Mouse (Mus musculus) thymus, postnatal 0 days (tissue): Measurements from ENCODE around the gene Fosl1. TPM values are rescaled to one million over a fixed set of nuclear protein-coding genes. Genes with fewer than 3 reads are reported as not detected.
"Not testable (repeated sequence)": the region's sequence is repeated elsewhere in the genome, so short reads cannot be mapped to it uniquely, and the experiment has no call there.

Experiments
- DNase-seq: peaks from one replicate; pipeline ENCODE4 v3.0.0-alpha.2; 2015; ENCODE audit warnings: low spot score
- polyA plus RNA-seq: library from polyadenylated mRNA; unstranded; fragments of >200 nt; fragmentation: Nextera tagmentation; extraction: Ambion mirVana; gene quantifications from 2 replicates; pipeline ENCODE4 v1.2.1, GENCODE M21; 2015

Gene Fosl1
- polyA plus RNA-seq, 1 experiment from 2014 or later, result 0.47 TPM

DNA sequence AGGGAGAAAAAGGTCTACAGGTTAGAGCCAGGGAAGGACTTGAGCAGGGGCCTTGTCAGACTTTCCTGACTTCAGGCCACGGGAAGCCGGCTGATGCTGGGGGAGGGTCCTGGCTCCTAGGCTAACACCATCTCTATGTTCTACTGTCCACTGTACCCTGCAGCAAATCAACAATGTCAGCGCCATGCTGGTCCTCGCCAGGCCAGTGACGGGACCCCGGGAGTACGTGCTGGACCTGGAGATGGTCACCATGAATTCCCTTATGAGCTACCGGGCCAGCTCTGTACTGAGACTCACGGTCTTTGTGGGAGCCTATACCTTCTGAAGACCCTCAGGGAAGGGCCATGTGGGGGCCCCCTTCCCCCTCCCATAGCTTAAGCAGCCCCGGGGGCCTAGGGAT lies 34.1 kb downstream of the Fosl1 start:
- DNase-seq, result no peak

DNA sequence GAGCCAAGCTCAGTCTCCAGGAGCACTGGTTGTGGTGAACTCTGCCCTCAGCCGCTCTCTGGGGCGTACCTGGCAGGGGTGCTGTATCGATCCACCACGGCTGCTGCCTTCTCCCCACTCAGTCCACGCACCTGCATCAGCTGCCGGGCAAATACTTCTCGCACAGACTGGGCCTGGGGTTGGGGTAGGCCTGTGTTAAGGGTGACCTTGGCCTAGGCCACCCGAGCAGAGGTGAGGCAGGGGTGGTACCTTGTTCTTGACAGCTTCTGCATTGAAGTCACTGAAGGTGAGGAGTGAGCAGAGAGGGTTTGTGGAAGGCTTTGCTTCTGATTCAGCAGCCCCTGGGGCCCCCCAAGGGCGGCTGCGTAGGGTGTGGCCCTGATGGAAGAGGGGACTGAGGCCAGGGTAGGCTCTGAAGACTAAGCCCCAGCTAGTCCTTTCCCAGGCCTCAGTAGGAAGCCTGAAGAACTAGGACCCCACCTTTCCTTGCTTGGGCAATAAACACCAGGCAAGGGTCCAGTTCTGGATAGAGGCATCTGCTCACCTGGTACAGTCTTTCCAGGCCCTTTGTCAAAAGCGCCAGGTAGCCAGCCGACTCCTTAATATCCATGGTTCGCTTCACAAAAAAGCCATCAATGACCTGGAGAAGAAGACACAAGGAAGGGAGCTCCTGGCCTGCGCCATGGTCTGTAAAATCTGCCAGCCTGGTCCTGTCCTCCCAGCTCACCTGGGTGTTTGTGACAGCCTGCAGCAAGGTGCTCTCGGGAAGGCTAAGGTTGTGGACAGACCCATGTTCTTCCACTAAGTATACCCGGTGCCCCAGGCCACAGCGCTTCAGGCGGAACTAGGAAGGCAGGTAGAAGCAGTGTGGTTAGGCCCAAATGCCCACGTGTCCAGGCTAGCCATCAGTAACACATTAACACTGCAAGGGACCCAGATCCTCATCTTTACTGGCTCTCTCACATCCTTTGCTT lies 36.3 kb downstream of the Fosl1 start:
- DNase-seq, result no peak

DNA sequence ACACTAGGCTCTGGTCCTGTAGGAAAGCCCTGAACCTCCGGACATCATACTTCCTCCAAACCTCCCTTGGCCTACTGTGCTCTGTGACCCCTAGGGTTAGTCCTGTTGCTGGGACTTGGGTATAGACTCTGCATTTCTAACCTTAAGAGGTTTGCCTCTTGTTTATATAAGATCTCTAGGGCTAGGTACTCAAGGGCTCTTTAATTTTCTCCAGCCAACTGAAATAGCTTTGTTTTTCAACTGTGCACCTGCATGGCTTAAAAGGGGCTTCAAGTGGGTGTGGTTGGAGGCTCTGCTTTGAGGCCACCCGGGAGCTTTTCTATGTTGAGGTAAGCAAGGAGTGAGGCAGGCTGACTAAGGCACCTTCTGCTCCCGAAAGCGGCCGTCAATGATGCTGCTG lies 37.1 kb downstream of the Fosl1 start:
- peak; percentile 38 for DNase-seq

DNA sequence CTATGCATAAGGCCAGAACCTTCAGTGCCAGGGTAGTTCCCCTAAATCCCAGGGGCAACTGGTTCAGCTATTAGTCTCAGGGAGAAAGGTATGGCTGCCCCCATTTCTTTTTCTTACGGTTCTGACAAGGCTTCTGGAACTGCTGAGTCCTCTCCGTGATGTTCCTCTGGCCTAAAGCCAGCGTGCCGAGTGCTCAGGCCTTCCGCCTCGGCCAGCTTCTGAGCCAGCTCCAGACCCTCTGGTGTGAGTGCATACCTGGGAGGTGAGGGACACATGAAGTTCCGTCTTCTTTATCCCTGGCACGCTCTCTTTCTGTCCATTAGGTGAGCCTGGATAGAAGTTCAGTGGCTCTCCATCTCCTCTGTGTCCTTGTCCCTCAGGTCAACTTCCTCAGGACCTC lies 38.0 kb downstream of the Fosl1 start:
- DNase-seq, result no peak

DNA sequence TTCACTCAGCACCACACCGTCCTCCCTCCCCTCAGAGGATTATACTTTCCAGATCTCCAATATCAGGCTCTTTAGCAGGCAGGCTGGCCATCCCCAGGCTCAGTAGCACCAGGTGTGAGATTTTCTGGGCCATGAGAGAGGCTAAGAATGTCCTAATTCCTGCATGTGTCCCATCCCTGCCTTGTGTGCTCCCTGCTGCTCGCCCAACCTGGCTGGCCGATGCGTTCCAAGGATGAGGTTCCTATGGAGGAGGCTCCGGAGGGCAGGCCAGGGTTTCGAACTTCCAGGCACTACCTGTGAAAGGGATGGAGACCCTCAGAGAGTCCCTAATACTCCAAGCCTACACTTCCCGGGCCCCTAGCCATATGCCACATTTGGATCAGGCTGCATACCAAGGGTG lies 38.5 kb downstream of the Fosl1 start:
- DNase-seq, result no peak

DNA sequence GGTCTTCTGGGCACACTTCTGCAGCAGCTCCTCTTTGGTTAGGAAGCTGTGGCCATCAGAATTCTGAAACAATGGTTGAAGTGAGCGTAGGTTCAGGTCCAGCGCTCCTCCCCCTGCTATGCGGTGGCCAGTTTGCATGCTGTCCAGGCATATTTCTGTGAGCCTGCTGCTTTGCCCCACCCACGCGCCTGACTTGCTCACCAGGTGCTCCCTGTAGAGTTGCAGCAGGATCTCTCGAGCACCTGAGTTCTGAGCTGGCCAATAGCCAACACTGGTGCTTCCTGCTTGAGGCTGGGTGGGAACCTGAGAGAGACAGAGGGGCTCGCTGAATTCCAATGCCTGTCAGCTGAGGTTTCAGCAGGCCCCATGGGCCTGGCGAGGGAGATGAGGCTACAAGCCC lies 38.9 kb downstream of the Fosl1 start:
- DNase-seq, result no peak

DNA sequence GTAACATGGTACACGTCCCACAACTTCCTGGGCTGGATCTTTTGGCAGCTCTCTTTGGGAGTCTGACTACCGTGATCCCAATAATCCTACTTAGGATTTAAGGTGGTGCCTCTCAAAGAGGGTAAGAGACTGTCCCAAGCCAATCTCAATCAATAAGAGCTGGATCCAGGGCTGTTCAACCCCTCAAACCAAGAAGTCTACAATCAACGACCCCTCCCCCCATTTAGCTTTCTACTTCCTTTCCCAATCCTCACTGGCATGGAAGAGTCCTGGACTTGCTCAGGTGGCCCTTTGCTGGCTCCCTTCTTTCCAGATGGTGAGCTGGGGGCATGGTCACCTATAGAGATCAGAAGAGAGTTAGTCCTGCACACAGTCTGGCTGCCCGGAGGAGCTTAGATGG lies 39.4 kb downstream of the Fosl1 start:
- no peak for DNase-seq

DNA sequence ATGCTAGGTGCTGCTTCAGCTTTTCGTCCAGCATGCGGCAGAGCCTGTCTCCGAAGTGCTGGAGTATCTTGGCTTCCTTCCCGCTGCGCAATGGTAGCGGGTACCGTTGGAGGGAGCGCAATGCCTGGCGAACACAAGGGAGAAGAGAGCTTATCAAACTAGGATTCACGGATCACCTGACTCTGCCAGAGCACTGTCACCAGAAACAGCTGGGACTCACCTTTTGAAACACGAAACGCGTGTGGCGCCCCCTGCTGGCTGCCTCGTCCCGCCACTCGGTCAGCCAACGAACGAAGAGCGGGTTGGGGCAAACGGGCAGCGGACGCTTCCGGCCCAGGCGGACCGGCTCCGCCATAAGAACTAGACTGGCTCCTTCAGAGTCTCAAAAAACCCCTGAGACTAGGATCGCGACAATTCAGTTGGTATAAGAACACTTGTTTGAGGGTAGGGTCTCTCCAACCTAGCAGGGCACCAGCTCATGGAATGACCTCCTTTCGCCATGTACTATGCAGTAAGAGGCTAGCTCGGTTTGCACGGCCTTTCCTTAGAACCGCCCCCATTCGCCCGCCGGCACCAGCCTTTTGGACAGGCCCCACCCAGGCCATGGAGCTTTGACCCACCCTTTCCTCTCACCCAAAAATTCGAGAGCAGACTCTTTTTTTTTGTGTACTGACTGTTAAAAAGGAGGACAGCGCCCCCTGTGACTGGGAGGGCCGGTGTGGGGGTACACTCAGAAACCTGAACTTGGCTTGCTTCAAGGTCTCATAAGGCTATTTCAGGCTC lies 40.6 kb downstream of the Fosl1 start, which contains the start of gene Mus81:
Gene Mus81, minus strand, starts transcription at position 635 of the 783 bp plus-strand sequence.
- DNase-seq, result peak; percentile 94

DNA sequence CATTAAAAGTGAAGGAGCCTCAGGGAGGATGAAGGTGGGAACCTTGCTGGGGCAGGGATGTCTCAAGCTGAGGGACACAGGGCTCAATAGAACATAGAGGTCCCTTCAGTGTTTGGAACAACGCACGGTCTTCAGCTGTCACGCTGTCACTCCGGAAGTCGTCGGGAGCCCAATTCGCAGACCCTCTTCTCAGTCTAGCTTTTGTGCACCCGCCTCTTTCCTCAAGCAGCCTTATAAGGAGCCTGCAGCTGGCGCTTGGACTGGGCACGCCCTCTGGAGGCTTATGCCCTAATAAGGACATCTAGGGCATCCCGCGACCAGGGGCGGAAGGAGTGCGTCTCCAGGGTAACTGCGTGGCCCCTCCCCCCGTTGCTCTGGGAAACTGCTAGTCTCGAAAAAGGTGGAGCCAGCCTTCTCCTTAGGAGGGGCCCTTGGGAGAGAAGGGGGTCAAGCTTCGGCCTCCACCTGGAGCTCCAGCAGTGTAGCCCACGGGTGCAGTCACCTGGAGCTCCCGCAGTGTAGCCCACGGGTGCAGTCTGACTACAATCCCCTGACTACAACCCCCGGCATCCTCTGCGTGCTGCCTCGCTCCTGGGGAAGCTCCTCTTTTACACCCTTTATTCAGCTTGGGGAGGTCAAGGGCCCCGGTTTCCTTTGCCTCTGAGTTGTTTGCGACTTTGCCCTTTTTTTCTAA lies 41.7 kb downstream of the Fosl1 start:
- DNase-seq, result peak; percentile 99

DNA sequence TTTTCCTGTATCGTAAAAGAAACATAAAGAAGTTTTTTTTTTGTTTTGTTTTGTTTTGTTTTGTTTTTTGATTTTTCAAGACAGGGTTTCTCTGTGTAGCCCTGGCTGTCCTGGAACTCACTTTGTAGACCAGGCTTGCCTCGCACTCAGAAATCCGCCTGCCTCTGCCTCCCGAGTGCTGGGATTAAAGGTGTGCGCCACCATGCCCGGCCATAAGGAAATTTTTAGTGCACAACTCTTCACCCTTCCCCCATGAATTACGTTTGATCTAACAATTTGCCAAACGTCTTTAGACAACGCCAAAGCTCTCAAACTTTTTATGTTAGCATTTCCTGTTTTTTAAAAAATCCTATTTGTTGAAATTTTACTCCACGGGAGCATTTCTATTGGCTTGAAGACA lies 42.4 kb downstream of the Fosl1 start:
- DNase-seq, result not testable (repeated sequence)

DNA sequence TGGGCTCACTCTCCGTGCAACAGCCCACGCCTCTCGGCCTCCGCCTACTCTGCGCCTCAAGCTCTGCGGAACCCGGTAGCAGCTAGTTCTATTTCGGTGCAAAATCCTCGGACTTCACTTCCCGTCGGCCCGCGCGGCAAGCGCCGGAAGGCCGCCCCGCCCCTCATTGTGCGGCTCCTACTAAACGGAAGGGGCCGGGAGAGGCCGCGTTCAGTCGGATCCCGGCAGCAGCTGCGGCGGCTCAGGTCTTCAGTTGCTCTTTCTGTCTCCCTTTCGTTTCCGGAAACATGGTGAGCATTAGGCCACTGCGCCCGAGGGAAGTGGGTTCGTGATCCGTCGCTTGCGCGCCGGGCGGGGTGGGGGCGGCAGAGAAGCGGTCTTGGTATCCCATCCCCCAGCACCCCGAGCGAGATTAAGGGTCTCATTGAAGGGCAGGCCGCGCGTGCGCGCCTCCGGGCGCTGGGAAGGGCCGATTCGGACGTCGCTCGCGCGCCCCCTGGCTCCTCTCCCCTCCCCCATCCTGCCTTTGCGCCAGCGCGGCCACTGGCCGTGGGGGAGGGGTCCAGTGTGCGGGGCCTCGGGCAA lies 43.1 kb downstream of the Fosl1 start, which contains the start of gene Cfl1:
Gene Cfl1, plus strand, starts transcription at position 143 of the 585 bp plus-strand sequence.
- peak; percentile 98 for DNase-seq

DNA sequence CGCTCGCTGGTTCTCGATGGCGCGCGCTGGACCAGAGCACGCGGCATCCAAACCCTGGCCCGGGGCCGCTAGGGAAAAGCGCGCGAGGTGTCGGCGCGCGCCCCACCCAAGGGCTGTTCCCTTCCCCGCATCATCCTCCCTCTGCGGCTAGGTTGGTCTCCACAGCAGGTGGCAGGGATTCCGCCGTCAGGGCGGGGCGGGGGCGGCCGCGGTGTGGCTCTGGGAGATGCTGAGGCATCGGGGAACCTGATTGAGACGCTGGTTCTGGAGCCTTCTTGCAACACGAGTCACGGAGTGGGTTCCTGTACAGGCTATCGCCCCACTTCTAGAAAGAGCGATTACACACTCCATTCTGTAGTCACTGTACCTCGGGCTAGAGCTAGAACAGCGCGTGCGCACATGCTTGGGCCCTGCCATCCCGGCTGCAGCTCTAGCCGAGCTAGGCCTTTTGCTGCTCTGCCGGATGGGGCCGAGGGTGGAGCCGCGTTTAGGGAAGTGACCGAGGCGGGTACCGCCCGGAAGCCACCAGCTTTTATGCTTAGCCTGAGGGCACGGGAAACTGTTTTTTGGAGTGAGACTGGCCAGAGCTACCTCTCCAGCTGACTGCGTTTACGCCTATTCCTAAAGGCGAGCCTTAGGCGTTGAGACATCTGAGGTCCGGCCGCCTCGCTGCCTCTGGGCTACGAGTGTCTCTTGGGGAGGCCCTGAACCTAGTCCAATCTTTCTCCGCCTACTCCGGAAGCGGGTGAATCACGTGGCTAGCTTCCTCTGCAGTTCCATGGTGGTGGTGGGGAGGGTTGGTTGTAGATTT lies 43.8 kb downstream of the Fosl1 start:
- DNase-seq, result peak; percentile 90

DNA sequence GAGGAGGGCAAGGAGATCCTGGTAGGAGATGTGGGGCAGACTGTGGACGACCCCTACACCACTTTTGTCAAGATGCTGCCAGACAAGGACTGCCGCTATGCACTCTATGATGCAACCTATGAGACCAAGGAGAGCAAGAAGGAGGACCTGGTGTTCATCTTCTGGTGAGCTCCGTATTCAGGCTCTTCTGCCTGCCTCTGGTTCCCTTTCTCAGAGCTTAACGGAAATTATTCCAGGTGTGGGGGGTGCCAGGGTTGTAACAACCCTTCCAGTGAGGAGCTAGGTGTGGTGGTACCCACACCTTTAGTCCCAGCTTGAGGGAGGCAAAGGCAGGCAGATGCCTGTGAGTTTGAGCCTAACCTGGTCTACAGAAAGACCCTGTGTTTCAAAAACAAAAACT lies 45.3 kb downstream of the Fosl1 start:
- DNase-seq, result no peak

DNA sequence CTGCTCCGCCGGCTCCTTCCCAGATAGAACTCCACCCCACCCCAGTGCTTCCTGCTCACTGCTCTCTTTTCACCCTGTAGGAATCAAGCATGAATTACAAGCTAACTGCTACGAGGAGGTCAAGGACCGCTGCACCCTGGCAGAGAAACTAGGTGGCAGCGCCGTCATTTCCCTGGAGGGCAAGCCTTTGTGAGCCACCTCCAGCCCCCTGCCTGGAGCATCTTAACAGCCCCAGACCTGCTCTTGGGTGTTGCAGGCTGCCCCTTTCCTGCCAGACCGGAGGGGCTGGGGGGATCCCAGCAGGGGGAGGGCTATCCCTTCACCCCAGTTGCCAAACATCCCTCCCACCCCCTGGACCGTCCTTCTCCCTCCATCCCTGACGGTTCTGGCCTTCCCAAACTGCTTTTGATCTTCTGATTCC lies 46.0 kb downstream of the Fosl1 start:
- DNase-seq, result not testable (repeated sequence)

DNA sequence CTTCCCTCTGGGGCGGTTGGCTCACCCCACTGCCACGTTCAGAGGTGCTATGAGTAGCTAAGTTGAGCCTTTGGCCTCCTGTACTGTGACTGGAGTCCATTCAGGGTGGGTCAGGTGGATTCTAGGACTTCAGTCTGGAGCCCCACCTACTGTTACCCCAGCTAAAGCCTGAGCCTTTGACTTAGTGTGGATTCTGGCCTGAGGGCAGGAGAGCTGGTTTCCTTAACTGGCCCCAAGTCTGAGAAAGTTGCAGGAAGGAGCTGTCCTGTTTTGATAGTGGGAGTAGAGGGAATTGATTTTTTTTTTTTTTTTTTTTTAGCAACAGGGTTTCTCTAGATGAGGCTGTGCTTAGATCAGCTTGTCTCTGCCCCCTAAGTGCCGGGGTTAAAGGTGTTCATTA lies 47.0 kb downstream of the Fosl1 start:
- DNase-seq, result no peak

DNA sequence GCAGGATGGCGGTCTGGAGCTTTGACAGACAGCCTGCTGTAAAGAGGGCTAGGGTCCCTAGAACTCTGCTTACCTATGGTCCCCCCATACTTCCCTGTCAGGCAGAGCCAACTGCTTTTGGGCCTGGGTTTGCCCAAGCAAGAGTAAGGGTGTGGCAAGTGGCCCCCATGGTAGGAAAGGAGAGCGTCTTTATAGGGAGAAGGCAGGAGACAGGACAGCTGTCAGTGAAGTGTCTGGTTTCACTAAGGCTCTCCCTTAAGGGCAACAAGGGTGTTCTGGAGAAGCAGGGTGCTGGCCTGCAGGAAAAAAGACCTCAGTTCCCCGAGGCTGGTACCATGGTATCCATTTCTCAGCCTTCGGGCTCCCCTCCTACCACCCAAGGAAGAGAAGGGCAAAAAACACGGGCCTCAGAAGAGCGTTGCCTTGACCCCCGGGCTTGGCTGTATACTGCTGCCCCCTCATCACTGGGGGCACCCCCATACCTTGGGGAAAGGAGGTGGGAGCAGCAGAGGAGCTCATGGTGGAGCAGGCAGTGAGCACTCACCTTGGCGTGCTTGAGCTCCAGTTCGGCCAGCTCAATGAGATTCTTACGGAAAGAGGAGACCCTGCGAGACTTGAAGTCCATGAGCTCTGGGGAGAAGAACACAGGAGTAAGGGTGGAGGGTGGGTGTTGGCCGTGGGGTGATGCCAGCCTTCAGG lies 48.2 kb downstream of the Fosl1 start:
- DNase-seq, result no peak

DNA sequence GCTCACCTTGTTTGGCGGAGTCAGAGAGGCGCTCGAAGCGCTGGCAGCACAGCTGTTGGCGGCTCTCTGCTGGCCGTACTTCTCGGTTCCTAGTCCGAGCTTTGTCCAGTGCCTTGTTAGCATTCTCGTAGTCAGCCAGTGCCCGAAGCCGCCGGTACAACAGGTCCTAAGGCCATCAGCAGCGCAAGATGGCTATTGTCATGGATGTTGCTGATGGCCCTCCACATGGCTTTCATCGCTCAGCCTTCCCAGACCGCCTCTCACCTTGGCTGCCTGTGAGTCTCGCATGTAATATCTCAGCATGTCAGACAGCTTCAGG lies 48.7 kb downstream of the Fosl1 start:
- no peak for DNase-seq

DNA sequence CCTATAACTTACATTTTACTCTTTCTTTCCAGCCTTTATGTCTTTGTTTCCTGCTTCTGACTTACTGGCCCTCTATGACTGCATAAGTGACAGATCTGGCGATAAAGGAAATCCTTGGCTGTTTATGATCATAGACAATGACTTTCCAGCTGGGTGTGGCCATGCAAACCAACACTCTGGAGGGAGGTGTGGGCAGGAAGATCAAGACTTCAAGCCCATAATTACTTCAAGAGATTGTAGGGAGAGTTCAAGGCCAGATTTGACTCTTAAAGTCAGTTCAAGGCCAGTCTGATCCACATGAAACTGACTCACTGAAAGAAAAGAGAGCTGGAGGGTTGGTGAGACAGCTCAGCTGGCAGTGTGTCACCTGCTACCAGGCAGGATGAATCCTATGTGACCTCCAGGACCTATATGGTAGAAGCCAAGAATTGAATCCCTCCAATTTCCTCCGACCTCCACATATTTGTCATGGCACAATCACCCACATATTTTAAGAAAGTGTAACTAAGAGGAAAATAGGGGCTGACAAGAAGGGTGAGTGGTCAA lies 53.1 kb downstream of the Fosl1 start:
- no peak for DNase-seq

DNA sequence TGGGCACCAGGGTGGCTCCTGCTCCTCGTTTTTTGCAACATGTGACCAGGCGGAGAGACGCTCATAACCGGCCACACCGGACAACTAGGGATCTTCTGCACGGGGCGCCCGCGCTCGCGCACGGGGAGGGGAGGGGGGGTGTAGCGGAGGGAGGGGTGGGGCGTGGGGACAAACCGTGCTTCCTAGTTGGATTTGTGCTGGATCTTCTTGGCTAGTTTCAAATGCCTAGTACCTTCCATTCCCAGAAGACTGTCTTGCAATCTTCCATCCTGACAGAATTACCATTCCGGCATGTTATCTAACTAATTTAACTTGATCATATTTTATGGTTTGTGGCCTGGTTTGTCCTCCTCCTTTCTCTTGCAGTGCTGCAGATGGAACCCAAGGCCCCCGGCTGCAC lies 56.3 kb downstream of the Fosl1 start, which contains the start of gene 1700020D05Rik:
Gene 1700020D05Rik, minus strand, starts transcription at position 101 of the 400 bp plus-strand sequence.
- DNase-seq, result no peak
